8 mouse cellular contexts compared by ENCODE assay signal in the genomic region with DNA sequence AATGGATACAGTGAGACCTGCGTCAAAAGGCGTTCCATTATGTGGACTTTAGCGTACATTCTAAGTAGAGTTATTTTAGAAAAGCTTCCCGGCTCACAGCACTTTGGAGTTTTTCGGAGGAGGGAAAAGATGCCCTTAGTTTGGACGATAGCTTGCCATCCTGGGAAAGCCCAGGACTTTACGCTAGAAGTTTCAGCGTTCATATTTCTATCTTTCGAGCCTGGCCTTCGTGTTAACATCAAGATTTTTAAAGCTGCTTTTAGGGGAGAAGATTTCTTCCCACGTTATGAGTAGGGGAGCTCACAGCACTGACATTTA. TPM values are rescaled to one million over a fixed set of nuclear protein-coding genes. Genes with fewer than 3 reads are reported as not detected.
DNase-seq lines count a peak whose midpoint lies in the region; ATAC-seq and TF ChIP-seq lines count a peak whose summit lies in the region.

No protein-coding gene starts in this region.

- no peaks in the 10 kb centered on the region for H3K4me1 ChIP-seq in spleen, adult 2 months (ENCODE audit: control insufficient read depth, insufficient read depth, insufficient read length)
- peaks cover 6% of the 10 kb centered on the region; the same call in 1 of the 2 replicates for H3K4me1 ChIP-seq in forebrain, embryonic 13.5 days
- H3K4me1 ChIP-seq in liver, embryonic 11.5 days (replicated peaks; ENCODE audit: control insufficient read depth, insufficient read depth, low read length), result peaks cover 4% of the 10 kb centered on the region; the same call in 1 of the 2 replicates
- no peaks in the 10 kb centered on the region for H3K4me1 ChIP-seq in stomach, embryonic 16.5 days (ENCODE audit: control insufficient read depth, insufficient read depth, low read length)

- DNase-seq in spleen, adult 2 months (ENCODE audit: low read depth in 1 of 2, low spot score in 2 of 2), result no peak
- no peak for DNase-seq in spleen, postnatal 4 days (ENCODE audit: low spot score in 2 of 2)
- DNase-seq in liver, embryonic 11.5 days (ENCODE audit: low spot score), result no peak
- no peak for DNase-seq in adipocyte (ENCODE audit: low spot score)
- no peak for DNase-seq in adrenal gland, postnatal 36 days

- no peaks in the 10 kb centered on the region for H3K9me3 ChIP-seq in forebrain, embryonic 13.5 days (replicated peaks)
- no peaks in the 10 kb centered on the region for H3K9me3 ChIP-seq in liver, embryonic 11.5 days (ENCODE audit: control insufficient read depth, low read length)
- H3K9me3 ChIP-seq in stomach, embryonic 16.5 days (replicated peaks; ENCODE audit: control insufficient read depth, low read length), result no peaks in the 10 kb centered on the region

- ATAC-seq in forebrain, embryonic 13.5 days, result no peak
- no peak for ATAC-seq in liver, embryonic 11.5 days (replicated peaks; ENCODE audit: low FRiP score)
- no peak for ATAC-seq in stomach, embryonic 16.5 days (ENCODE audit: insufficient read depth, low FRiP score)
- ATAC-seq in megakaryocyte progenitor cell, adult 5-6 weeks (replicated peaks; ENCODE audit: poor library complexity), result no peak

- WGBS in spleen, adult 2 months, result 2% methylated on average over 11 of the region's 11 CpGs
- WGBS in forebrain, embryonic 13.5 days, result 2% methylated on average over 11 of the region's 11 CpGs
- WGBS in liver, embryonic 11.5 days, result 3% methylated on average over 11 of the region's 11 CpGs
- under 1% methylated on average over 11 of the region's 11 CpGs for WGBS in stomach, embryonic 16.5 days

- H3K27me3 ChIP-seq in spleen, adult 2 months (ENCODE audit: control insufficient read depth, insufficient read depth, low read length), result no peaks in the 10 kb centered on the region
- no peaks in the 10 kb centered on the region for H3K27me3 ChIP-seq in forebrain, embryonic 13.5 days
- H3K27me3 ChIP-seq in liver, embryonic 11.5 days (replicated peaks; ENCODE audit: control insufficient read depth, insufficient read depth, low read length), result no peaks in the 10 kb centered on the region
- H3K27me3 ChIP-seq in stomach, embryonic 16.5 days (ENCODE audit: control insufficient read depth, insufficient read depth, low read length), result no peaks in the 10 kb centered on the region

- H3K4me2 ChIP-seq in forebrain, embryonic 13.5 days, result peak overlapping the region; percentile 77
- peak overlapping the region; percentile 90 for H3K4me2 ChIP-seq in liver, embryonic 11.5 days
- peak overlapping the region; percentile 68 for H3K4me2 ChIP-seq in stomach, embryonic 16.5 days (ENCODE audit: low read depth, low read length)

- peak overlapping the region; percentile 65 for H3K9ac ChIP-seq in forebrain, embryonic 13.5 days
- H3K9ac ChIP-seq in liver, embryonic 11.5 days (ENCODE audit: low read depth, low read length), result peak overlapping the region; percentile 61
- peak overlapping the region; percentile 63 for H3K9ac ChIP-seq in stomach, embryonic 16.5 days (ENCODE audit: low read length)

- TF ChIP-seq CTCF in spleen, adult 2 months (IDR thresholded peaks at IDR 0.05; ENCODE audit: extremely low read depth, insufficient read depth, insufficient read length, insufficient replicate concordance), result no peak

- no peaks in the 10 kb centered on the region for H3K36me3 ChIP-seq in spleen, adult 2 months (ENCODE audit: control insufficient read depth, insufficient read depth, low read length)
- no peaks in the 10 kb centered on the region for H3K36me3 ChIP-seq in forebrain, embryonic 13.5 days (ENCODE audit: poor library complexity, severe bottlenecking)
- no peaks in the 10 kb centered on the region for H3K36me3 ChIP-seq in liver, embryonic 11.5 days (ENCODE audit: control insufficient read depth, insufficient read depth, low read length)
- H3K36me3 ChIP-seq in stomach, embryonic 16.5 days (ENCODE audit: control insufficient read depth, insufficient read depth, low read length), result no peaks in the 10 kb centered on the region

- peak overlapping the region; percentile 77 for H3K27ac ChIP-seq in spleen, adult 2 months (ENCODE audit: insufficient read depth, low read length)
- no peak overlapping the region for H3K27ac ChIP-seq in forebrain, embryonic 13.5 days
- no peak overlapping the region for H3K27ac ChIP-seq in liver, embryonic 11.5 days (ENCODE audit: low read depth, low read length)
- H3K27ac ChIP-seq in stomach, embryonic 16.5 days (ENCODE audit: low read length), result peak overlapping the region; percentile 10; the same call in 1 of the 2 replicates

- no peak for TF ChIP-seq POLR2A in spleen, adult 2 months (IDR thresholded peaks at IDR 0.05; ENCODE audit: low read depth, low read length)

- peak overlapping the region; percentile 74 for H3K4me3 ChIP-seq in spleen, adult 2 months (ENCODE audit: extremely low read depth, insufficient read depth, insufficient read length)
- peak overlapping the region; percentile 71 for H3K4me3 ChIP-seq in forebrain, embryonic 13.5 days
- peak overlapping the region; percentile 82 for H3K4me3 ChIP-seq in liver, embryonic 11.5 days (ENCODE audit: low read depth, low read length)
- peak overlapping the region; percentile 88 for H3K4me3 ChIP-seq in stomach, embryonic 16.5 days (replicated peaks; ENCODE audit: low read length)

RNA-seq across cellular contexts. Expression of a gene that starts 0.9 kb away (rescaled TPM):
- polyA plus RNA-seq in spleen, adult 2 months (2012; rRNA removed), result 0.07 and 0.08 TPM in 2 replicates
- 0.26 and 0.40 TPM in 2 replicates for polyA plus RNA-seq in forebrain, embryonic 13.5 days (2015; fragmentation: Nextera tagmentation; extraction: Ambion mirVana)
- 0.30 and 0.40 TPM in 2 replicates for polyA plus RNA-seq in liver, embryonic 11.5 days (2014; fragmentation: Nextera tagmentation; extraction: Ambion mirVana)
- polyA plus RNA-seq in stomach, embryonic 16.5 days (2015; fragmentation: Nextera tagmentation; extraction: Ambion mirVana), result 0.36 and 1.2 TPM in 2 replicates
- total RNA-seq in megakaryocyte progenitor cell, adult 5-6 weeks (2015), result not detected in 2 replicates
- not detected in 2 replicates for total RNA-seq in megakaryocyte progenitor cell, adult 5-6 weeks (2017)
- 1 to 10 TPM in 1 of 2 experiments, under 1 TPM in 1; 0.63 to 1.1 TPM for total RNA-seq in adrenal gland, postnatal 36 days (2021)

RNA-seq across cellular contexts. Expression of a gene that starts 7.4 kb away (rescaled TPM):
- not detected in 2 replicates for polyA plus RNA-seq in spleen, adult 2 months (2012; rRNA removed)
- not detected in 2 replicates for polyA plus RNA-seq in forebrain, embryonic 13.5 days (2015; fragmentation: Nextera tagmentation; extraction: Ambion mirVana)
- polyA plus RNA-seq in liver, embryonic 11.5 days (2014; fragmentation: Nextera tagmentation; extraction: Ambion mirVana), result not detected in 2 replicates
- polyA plus RNA-seq in stomach, embryonic 16.5 days (2015; fragmentation: Nextera tagmentation; extraction: Ambion mirVana), result not detected in 2 replicates
- total RNA-seq in megakaryocyte progenitor cell, adult 5-6 weeks (2015), result not detected in 2 replicates
- not detected in 2 replicates for total RNA-seq in megakaryocyte progenitor cell, adult 5-6 weeks (2017)
- total RNA-seq in adrenal gland, postnatal 36 days (2021), result not detected

RNA-seq across cellular contexts. Expression of a gene that starts 46.7 kb away (rescaled TPM):
- 0.23 and 0.49 TPM in 2 replicates for polyA plus RNA-seq in spleen, adult 2 months (2012; rRNA removed)
- polyA plus RNA-seq in forebrain, embryonic 13.5 days (2015; fragmentation: Nextera tagmentation; extraction: Ambion mirVana), result 8.3 and 9.1 TPM in 2 replicates
- polyA plus RNA-seq in liver, embryonic 11.5 days (2014; fragmentation: Nextera tagmentation; extraction: Ambion mirVana), result 18.7 and 19.5 TPM in 2 replicates
- polyA plus RNA-seq in stomach, embryonic 16.5 days (2015; fragmentation: Nextera tagmentation; extraction: Ambion mirVana), result 9.4 and 9.7 TPM in 2 replicates
- 7.4 and 15.1 TPM in 2 replicates for total RNA-seq in megakaryocyte progenitor cell, adult 5-6 weeks (2015)
- total RNA-seq in megakaryocyte progenitor cell, adult 5-6 weeks (2017), result 5.3 and 5.9 TPM in 2 replicates
- 10 to 100 TPM; 16.0 to 19.1 TPM for total RNA-seq in adrenal gland, postnatal 36 days (2021)

RNA-seq across cellular contexts. Expression of a gene that starts 47.5 kb away (rescaled TPM):
- 3.1 and 5.4 TPM in 2 replicates for polyA plus RNA-seq in spleen, adult 2 months (2012; rRNA removed)
- 5.0 and 5.3 TPM in 2 replicates for polyA plus RNA-seq in forebrain, embryonic 13.5 days (2015; fragmentation: Nextera tagmentation; extraction: Ambion mirVana)
- 7.0 and 7.9 TPM in 2 replicates for polyA plus RNA-seq in liver, embryonic 11.5 days (2014; fragmentation: Nextera tagmentation; extraction: Ambion mirVana)
- 3.3 and 4.5 TPM in 2 replicates for polyA plus RNA-seq in stomach, embryonic 16.5 days (2015; fragmentation: Nextera tagmentation; extraction: Ambion mirVana)
- total RNA-seq in megakaryocyte progenitor cell, adult 5-6 weeks (2015), result 44.1 and 50.3 TPM in 2 replicates
- 35.1 and 38.2 TPM in 2 replicates for total RNA-seq in megakaryocyte progenitor cell, adult 5-6 weeks (2017)
- 10 to 100 TPM; 19.1 to 21.4 TPM for total RNA-seq in adrenal gland, postnatal 36 days (2021)

Comparison
In these comparisons a context has a peak if more than half of its experiments do, and no peak if none do; other contexts are left out.
1. H3K27ac ChIP-seq: peak in spleen, adult 2 months (single experiment) and stomach, embryonic 16.5 days (single experiment); none in forebrain, embryonic 13.5 days (single experiment) and liver, embryonic 11.5 days (single experiment).
2. Peak in every context shown above with its lines, with median percentiles within 50 percentile points of each other: H3K4me3 ChIP-seq, H3K4me2 ChIP-seq and H3K9ac ChIP-seq.